Mouse (Mus musculus): ENCODE measurements at regions not wholly inside any gene's neighbourhood (a gene's known extent, or its start where the extent isn't known, plus 50 kb on each side); places are given as distances from the start of the nearest gene placed in this dataset.

DNA sequence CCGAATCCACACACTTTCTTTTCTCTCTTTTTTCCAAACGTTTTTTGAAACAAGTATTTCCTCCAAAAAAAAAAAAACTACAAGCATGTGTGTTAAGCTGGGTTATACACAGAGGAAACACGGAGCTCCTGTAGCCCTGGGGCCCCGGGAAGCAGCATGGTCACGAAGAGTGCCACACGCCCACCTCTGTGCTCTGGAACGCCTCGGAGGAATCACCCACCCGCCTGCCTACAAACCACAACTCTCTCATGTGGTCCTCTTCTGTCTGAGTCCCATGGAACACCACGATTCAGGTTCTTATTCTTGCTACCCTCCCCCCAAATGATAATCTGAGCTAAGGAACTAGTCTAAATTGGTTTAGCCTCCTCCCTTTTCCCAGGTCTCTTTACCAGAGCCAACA, 98.6 kb upstream of the Ptpn13 start:
- TF ChIP-seq CTCF (IDR thresholded peaks at IDR 0.05; ENCODE audit: insufficient read depth, low read depth, low read length), result no peak
- TF ChIP-seq POLR2A (IDR thresholded peaks at IDR 0.05; ENCODE audit: insufficient read depth, low read depth, low read length), result no peak
- 76% methylated on average over 10 of the region's 10 CpGs for WGBS
- Histone ChIP-seq H3K4me3 (ENCODE audit: insufficient read depth, low read depth, low read length) (no peak overlapping the region), H3K4me1 (ENCODE audit: control insufficient read depth, insufficient read depth, low read length) (no peaks in the 10 kb centered on the region), H3K27ac (ENCODE audit: insufficient read depth, low read depth, low read length) (no peak overlapping the region)

DNA sequence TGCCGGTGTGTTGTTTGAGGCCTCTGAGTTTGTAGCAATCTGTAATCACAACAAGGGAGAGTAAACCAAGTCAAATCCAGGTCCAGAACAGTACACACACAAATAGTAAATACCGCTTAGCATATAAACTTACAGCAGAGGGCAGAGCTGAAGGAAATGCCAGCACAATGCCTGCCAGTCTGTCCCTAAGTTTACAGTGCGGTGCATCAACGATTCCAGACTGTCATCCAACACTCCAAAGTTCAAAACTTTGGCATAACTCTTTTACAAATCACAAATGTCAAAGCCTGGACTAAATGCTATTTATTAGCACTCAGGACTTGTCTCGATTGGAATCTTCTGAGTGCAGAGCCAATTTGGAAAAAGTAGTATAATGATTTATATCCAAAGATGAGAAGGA, 104.7 kb upstream of the Ptpn13 start:
- WGBS, result 75% methylated on average over 5 of the region's 5 CpGs
- Histone ChIP-seq H3K27ac (ENCODE audit: insufficient read depth, low read depth, low read length) (no peak overlapping the region), H3K4me3 (ENCODE audit: insufficient read depth, low read depth, low read length) (no peak overlapping the region), H3K4me1 (ENCODE audit: control insufficient read depth, insufficient read depth, low read length) (no peaks in the 10 kb centered on the region)
- TF ChIP-seq CTCF (IDR thresholded peaks at IDR 0.05; ENCODE audit: insufficient read depth, low read depth, low read length) (no peak), POLR2A (IDR thresholded peaks at IDR 0.05; ENCODE audit: insufficient read depth, low read depth, low read length) (no peak)

DNA sequence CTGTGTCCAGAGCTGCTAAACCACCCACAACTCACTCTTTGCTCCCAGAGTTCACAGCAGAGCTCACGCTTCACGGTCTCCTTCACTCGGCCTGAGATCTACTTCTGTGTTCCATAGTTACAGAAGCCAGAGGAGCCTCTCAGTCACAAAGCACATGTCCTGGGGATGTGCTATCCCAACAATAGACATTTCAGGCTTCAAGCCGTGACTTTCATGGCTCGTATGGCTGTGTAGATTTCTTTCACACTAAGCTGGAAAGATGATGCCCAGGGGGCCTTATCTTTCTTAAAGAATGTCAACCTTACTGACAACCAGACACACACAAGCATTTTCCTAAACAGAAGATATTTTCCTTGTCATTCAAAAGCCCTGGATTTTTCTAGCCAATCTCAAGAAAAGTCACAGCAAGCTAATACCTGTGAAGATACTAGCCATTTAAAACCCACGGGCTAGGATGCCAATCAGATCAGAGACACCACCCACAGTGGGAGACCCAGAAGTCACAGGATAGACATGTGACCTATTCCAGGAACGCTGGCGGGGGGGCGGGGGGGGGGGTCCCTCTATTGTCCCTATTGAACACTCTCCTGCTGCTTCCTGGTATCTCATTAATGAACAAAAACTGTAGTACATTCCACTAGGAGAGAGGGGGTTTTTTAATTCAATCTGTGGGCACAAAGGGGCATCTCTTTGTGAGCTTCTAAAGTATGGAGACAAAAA, 98.8 kb upstream of the Mapk10 start:
- Histone ChIP-seq H3K27ac (ENCODE audit: insufficient read depth, low read depth, low read length) (no peak overlapping the region), H3K4me3 (ENCODE audit: insufficient read depth, low read depth, low read length) (no peak overlapping the region), H3K4me1 (ENCODE audit: control insufficient read depth, insufficient read depth, low read length) (no peaks in the 10 kb centered on the region)
- TF ChIP-seq POLR2A (IDR thresholded peaks at IDR 0.05; ENCODE audit: insufficient read depth, low read depth, low read length) (no peak), CTCF (IDR thresholded peaks at IDR 0.05; ENCODE audit: insufficient read depth, low read depth, low read length) (no peak)
- 44% methylated on average over 9 of the region's 9 CpGs for WGBS

DNA sequence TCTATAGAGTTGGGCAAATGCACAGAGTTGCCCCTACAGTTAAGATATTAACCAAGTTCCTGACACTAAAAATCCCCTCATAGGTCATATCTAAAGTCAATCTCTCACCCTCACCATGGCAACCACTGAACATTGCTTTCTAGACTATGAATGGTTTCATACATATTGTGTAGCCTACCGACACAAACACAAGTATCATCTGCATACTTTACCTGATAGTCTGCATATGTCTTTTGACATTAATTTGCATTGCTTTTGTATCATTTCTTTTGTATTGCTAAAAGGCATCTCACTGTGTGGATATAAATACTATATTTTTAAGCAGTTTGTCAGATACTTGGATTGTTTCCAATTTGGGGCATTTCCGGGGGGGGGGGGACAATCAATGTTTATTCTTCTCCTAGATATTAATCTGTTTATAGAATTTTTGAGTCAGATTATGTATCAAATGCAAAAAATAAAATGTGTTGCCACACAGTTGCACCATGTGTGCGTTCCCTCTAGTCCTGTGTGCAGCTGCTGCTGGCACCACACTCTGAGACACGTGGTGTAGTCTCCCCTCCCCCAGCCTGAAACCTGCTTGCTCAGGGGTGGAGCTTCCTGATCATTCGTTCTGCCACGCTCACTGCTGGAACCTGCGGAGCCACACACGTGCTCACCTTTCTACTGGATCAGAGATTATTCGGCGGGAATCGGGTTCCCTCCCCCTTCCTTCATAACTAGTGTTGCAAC, 94.7 kb upstream of the Mapk10 start:
- Histone ChIP-seq H3K27ac (ENCODE audit: insufficient read depth, low read depth, low read length) (no peak overlapping the region), H3K4me3 (ENCODE audit: insufficient read depth, low read depth, low read length) (no peak overlapping the region), H3K4me1 (ENCODE audit: control insufficient read depth, insufficient read depth, low read length) (no peaks in the 10 kb centered on the region)
- 61% methylated on average over 11 of the region's 11 CpGs for WGBS
- no peak for TF ChIP-seq CTCF (IDR thresholded peaks at IDR 0.05; ENCODE audit: insufficient read depth, low read depth, low read length)
- TF ChIP-seq POLR2A (IDR thresholded peaks at IDR 0.05; ENCODE audit: insufficient read depth, low read depth, low read length), result no peak

DNA sequence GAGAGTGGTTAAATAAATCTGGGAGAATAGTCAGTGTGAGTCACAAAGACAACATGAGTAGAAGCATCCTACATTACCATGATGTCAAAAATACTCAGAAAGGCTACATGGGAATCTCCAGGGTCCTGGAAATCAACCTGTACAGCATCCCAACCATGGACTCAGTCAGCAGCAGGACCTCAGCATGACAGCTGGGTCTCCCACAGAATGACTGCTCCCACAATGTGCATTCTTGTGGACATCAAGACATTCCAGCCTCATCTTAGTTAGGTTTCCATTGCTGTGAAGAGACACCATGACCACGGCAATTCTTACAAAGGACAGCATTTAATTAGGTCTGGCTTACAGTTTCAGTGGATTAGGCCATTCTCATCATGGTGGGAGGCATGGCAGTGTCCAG, 93.8 kb upstream of the Mapk10 start:
- H3K4me1 ChIP-seq (ENCODE audit: control insufficient read depth, insufficient read depth, low read length), result no peaks in the 10 kb centered on the region
- no peak overlapping the region for H3K4me3 ChIP-seq (ENCODE audit: insufficient read depth, low read depth, low read length)
- no peak overlapping the region for H3K27ac ChIP-seq (ENCODE audit: insufficient read depth, low read depth, low read length)
- WGBS, result 90% methylated on average over 1 of the region's 1 CpGs
- TF ChIP-seq POLR2A (IDR thresholded peaks at IDR 0.05; ENCODE audit: insufficient read depth, low read depth, low read length) (no peak), CTCF (IDR thresholded peaks at IDR 0.05; ENCODE audit: insufficient read depth, low read depth, low read length) (no peak)

DNA sequence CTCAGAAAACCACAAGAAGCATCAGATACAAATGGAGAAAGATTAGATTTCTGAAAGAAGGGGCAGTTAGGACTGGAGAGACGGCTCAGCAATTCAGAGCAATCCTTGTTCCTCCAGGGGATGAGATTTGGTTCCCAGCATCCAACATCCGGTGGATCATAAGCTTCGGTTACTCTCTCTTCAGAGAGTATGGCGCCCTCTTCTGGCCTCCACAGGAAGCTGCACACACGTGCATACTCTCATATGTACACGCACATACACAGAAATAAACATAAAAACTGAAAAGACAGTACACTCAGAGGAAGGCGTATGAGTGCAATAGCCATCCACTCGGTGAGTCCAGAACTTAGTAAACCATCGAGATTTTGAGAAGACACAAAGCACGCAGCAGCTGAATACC, 91.6 kb upstream of the Mapk10 start:
- 95% methylated on average over 10 of the region's 10 CpGs for WGBS
- TF ChIP-seq CTCF (IDR thresholded peaks at IDR 0.05; ENCODE audit: insufficient read depth, low read depth, low read length) (no peak), POLR2A (IDR thresholded peaks at IDR 0.05; ENCODE audit: insufficient read depth, low read depth, low read length) (no peak)
- H3K4me3 ChIP-seq (ENCODE audit: insufficient read depth, low read depth, low read length), result no peak overlapping the region
- no peak overlapping the region for H3K27ac ChIP-seq (ENCODE audit: insufficient read depth, low read depth, low read length)
- no peaks in the 10 kb centered on the region for H3K4me1 ChIP-seq (ENCODE audit: control insufficient read depth, insufficient read depth, low read length)

DNA sequence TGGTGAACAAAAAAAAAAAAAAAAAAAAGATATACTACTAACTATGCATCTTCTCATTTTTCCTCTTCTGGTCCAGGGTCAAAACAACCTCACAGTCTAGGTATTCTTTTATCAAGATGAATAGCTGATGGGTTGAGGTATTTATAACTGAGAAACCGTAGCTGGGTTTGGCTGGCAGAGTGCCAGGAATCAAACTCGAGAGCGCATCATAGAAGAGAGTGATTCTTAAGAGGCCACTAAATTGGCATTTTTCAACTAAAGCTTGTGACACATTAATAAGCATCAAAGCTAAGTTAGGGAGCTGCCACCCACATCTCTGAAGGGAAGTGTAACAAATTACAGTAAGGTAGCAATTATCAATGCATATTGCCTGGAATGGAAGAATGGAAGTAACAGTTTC, 90.2 kb upstream of the Mapk10 start:
- WGBS, result 10% methylated on average over 3 of the region's 3 CpGs
- Histone ChIP-seq H3K4me1 (ENCODE audit: control insufficient read depth, insufficient read depth, low read length) (no peaks in the 10 kb centered on the region), H3K27ac (ENCODE audit: insufficient read depth, low read depth, low read length) (no peak overlapping the region), H3K4me3 (ENCODE audit: insufficient read depth, low read depth, low read length) (no peak overlapping the region)
- TF ChIP-seq CTCF (IDR thresholded peaks at IDR 0.05; ENCODE audit: insufficient read depth, low read depth, low read length) (no peak), POLR2A (IDR thresholded peaks at IDR 0.05; ENCODE audit: insufficient read depth, low read depth, low read length) (no peak)

DNA sequence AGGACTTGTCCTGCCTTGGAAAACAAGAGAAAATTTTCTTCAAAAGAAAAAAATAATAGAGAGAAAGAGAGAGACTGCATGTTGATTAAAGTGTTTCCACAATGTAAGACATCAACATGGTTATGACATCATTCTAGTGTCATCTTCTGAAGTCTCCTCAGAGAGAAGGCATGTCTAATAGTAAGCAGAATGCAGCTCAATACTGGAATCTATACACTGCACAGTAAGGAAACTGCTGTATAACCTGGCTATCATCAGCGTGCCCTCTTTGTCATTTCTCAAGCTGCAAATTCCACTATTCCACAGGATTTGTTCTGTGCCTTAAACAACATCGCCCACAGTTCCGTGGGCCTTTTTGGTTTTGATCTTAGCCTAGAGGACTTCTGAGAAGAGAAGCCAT, 82.8 kb upstream of the Mapk10 start:
- TF ChIP-seq CTCF (IDR thresholded peaks at IDR 0.05; ENCODE audit: insufficient read depth, low read depth, low read length) (no peak), POLR2A (IDR thresholded peaks at IDR 0.05; ENCODE audit: insufficient read depth, low read depth, low read length) (no peak)
- Histone ChIP-seq H3K27ac (ENCODE audit: insufficient read depth, low read depth, low read length) (no peak overlapping the region), H3K4me3 (ENCODE audit: insufficient read depth, low read depth, low read length) (no peak overlapping the region), H3K4me1 (ENCODE audit: control insufficient read depth, insufficient read depth, low read length) (no peaks in the 10 kb centered on the region)
- WGBS, result 71% methylated on average over 3 of the region's 3 CpGs

DNA sequence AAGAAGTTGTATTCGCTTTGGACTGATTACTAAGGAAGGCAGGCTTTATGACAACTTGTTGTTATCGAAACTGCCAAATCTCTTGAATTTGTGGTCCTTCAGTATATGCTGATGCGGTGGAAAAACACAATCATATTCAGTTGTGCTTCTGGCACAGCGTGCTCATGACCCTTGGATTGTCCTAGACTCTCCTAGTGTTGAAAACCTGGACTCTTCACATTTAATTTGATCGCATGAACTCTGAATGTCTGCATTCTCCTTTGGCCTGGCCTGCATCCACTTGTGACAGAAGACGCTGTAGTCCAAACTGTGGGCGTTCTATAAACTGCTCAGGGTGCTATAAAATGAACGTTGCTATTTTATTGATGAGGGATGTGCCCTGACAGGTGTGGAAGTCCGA, 80.6 kb upstream of the Mapk10 start:
- TF ChIP-seq POLR2A (IDR thresholded peaks at IDR 0.05; ENCODE audit: insufficient read depth, low read depth, low read length) (no peak), CTCF (IDR thresholded peaks at IDR 0.05; ENCODE audit: insufficient read depth, low read depth, low read length) (no peak)

More for the DNA sequence above, 80.6 kb upstream of the Mapk10 start:
- no peak overlapping the region for H3K4me3 ChIP-seq (ENCODE audit: insufficient read depth, low read depth, low read length)
- WGBS, result 92% methylated on average over 9 of the region's 9 CpGs
- H3K4me1 ChIP-seq (ENCODE audit: control insufficient read depth, insufficient read depth, low read length), result no peaks in the 10 kb centered on the region
- no peak overlapping the region for H3K27ac ChIP-seq (ENCODE audit: insufficient read depth, low read depth, low read length)
